Mouse (Mus musculus): Measurements from ENCODE around the gene Zkscan16. TPM values are rescaled to one million over a fixed set of nuclear protein-coding genes. Genes with fewer than 3 reads are reported as not detected.

The Zkscan16 gene
- total RNA-seq, 2 experiments from 2014 or later = 20.7 to 25.5 TPM

- intact Hi-C loops (cut with DNase I) = no loop called here
- no peak for DNase-seq (ENCODE audit: extremely low spot score in 1 of 2, low spot score in 2 of 2)
Observed at GRCm38 (mm10) chr4:58992195-58992594, 48.8 kb downstream of the Zkscan16 start.

GRCm38 (mm10) chr4:58994762-58995161, 51.3 kb downstream of the Zkscan16 start, which contains the start of gene Dnajc25:
Dnajc25 (plus strand) TSS chr4:58995062.
- intact Hi-C loops (cut with DNase I) = no loop called here
- DNase-seq (ENCODE audit: extremely low spot score in 1 of 2, low spot score in 2 of 2) = no peak

- no peak for DNase-seq (ENCODE audit: extremely low spot score in 1 of 2, low spot score in 2 of 2)
- intact Hi-C loops (cut with DNase I) = no loop called here
Observed at GRCm38 (mm10) chr4:58995251-58995693, 51.8 kb downstream of the Zkscan16 start.

GRCm38 (mm10) chr4:58997081-58997480, 53.7 kb downstream of the Zkscan16 start:
- intact Hi-C loops (cut with DNase I) = no loop called here
- DNase-seq (ENCODE audit: extremely low spot score in 1 of 2, low spot score in 2 of 2) = peak in 1 of 2 experiments; percentile 45

GRCm38 (mm10) chr4:58998688-58999087, 55.3 kb downstream of the Zkscan16 start:
- intact Hi-C loops (cut with DNase I) = no loop called here
- no peak for DNase-seq (ENCODE audit: extremely low spot score in 1 of 2, low spot score in 2 of 2)

- intact Hi-C loops (cut with DNase I) = no loop called here
- peak; percentile 73 to 80 for DNase-seq (ENCODE audit: extremely low spot score in 1 of 2, low spot score in 2 of 2)
Observed at GRCm38 (mm10) chr4:58999686-59000085, 56.3 kb downstream of the Zkscan16 start.

- DNase-seq (ENCODE audit: extremely low spot score in 1 of 2, low spot score in 2 of 2) = peak in 1 of 2 experiments; percentile 39
- intact Hi-C loops (cut with DNase I) = no loop called here
Observed at GRCm38 (mm10) chr4:59000614-59001013, 57.2 kb downstream of the Zkscan16 start.

- peak; percentile 86 to 94 for DNase-seq (ENCODE audit: extremely low spot score in 1 of 2, low spot score in 2 of 2)
- intact Hi-C loops (cut with DNase I) = no loop called here
Observed at GRCm38 (mm10) chr4:59002948-59003805, 59.7 kb downstream of the Zkscan16 start, which contains the start of gene Gm20503. Gm20503 (plus strand) TSS chr4:59003210.

- DNase-seq (ENCODE audit: extremely low spot score in 1 of 2, low spot score in 2 of 2) = no peak
- intact Hi-C loops (cut with DNase I) = no loop called here
Observed at GRCm38 (mm10) chr4:59003806-59004200, 60.4 kb downstream of the Zkscan16 start.

- no peak for DNase-seq (ENCODE audit: extremely low spot score in 1 of 2, low spot score in 2 of 2)
Observed at GRCm38 (mm10) chr4:59006211-59006610, 62.8 kb downstream of the Zkscan16 start.

GRCm38 (mm10) chr4:59007016-59007415, 63.6 kb downstream of the Zkscan16 start:
- DNase-seq (ENCODE audit: extremely low spot score in 1 of 2, low spot score in 2 of 2) = no peak
- intact Hi-C loops (cut with DNase I) = no loop called here

More at GRCm38 (mm10) chr4:59006211-59006610, 62.8 kb downstream of the Zkscan16 start:
- intact Hi-C loops (cut with DNase I) = no loop called here

Other genes with a start within 250 kb of the Zkscan16 start
- gene Olfr267, start 155.9 kb upstream of the Zkscan16 start, total RNA-seq (2021) = under 1 TPM; 0.32 to 0.36 TPM
- gene Ecpas, start 30.9 kb upstream of the Zkscan16 start, total RNA-seq (2021) = 100 to 1,000 TPM; 143 to 166 TPM
- 1 to 10 TPM; 3.4 to 3.6 TPM for gene Ptgr1, start 43.5 kb downstream of the Zkscan16 start, total RNA-seq (2021)
- 1 to 10 TPM; 6.8 to 8.1 TPM for gene Dnajc25, start 51.4 kb downstream of the Zkscan16 start, total RNA-seq (2021)
- gene Gm20503, start 59.6 kb downstream of the Zkscan16 start, total RNA-seq (2021) = 1 to 10 TPM in 1 of 2 experiments, not detected in 1; 2.1 TPM
- 100 to 1,000 TPM; 123 TPM for gene Gng10, start 91.5 kb downstream of the Zkscan16 start, total RNA-seq (2021)
- not detected for gene AI481877, start 195.4 kb downstream of the Zkscan16 start, total RNA-seq (2021)
- gene Ugcg, start 245.6 kb downstream of the Zkscan16 start, total RNA-seq (2021) = 100 to 1,000 TPM; 102 to 104 TPM